Mouse (Mus musculus): Measurements from ENCODE around the gene Trim72. TPM values are rescaled to one million over a fixed set of nuclear protein-coding genes. Genes with fewer than 3 reads are reported as not detected.
"Not testable (repeated sequence)": the region's sequence is repeated elsewhere in the genome, so short reads cannot be mapped to it uniquely, and the experiment has no call there.

Gene Trim72
- polyA plus RNA-seq, 1 experiment from 2014 or later: 0.40 TPM

- ATAC-seq (ENCODE audit: low FRiP score): no peak
- Histone ChIP-seq H3K36me3 (no peaks in the 10 kb centered on the region), H3K9me3 (replicated peaks) (no peaks in the 10 kb centered on the region), H3K27ac (replicated peaks) (no peak overlapping the region), H3K9ac (replicated peaks) (no peak overlapping the region), H3K4me3 (replicated peaks) (no peak overlapping the region), H3K4me1 (no peaks in the 10 kb centered on the region), H3K27me3 (replicated peaks) (no peaks in the 10 kb centered on the region; the same call in 1 of the 2 replicates), H3K4me2 (no peak overlapping the region)
- WGBS: 92% methylated on average over 13 of the region's 13 CpGs
These were observed 9.4 kb downstream of the Trim72 start for GRCm38 (mm10) chr7:128013116-128013515.

GRCm38 (mm10) chr7:128016134-128016533 is 12.4 kb downstream of the Trim72 start:
- H3K27ac ChIP-seq (replicated peaks); H3K36me3 ChIP-seq; H3K9ac ChIP-seq (replicated peaks); H3K4me1 ChIP-seq; H3K9me3 ChIP-seq (replicated peaks); ATAC-seq (ENCODE audit: low FRiP score); H3K4me3 ChIP-seq (replicated peaks); H3K4me2 ChIP-seq; H3K27me3 ChIP-seq (replicated peaks): not testable (repeated sequence)
- 87% methylated on average over 5 of the region's 5 CpGs for WGBS

- H3K4me1 ChIP-seq: no peaks in the 10 kb centered on the region
- H3K4me2 ChIP-seq: no peak overlapping the region
- H3K9ac ChIP-seq (replicated peaks): no peak overlapping the region
- no peak overlapping the region for H3K4me3 ChIP-seq (replicated peaks)
- no peaks in the 10 kb centered on the region for H3K36me3 ChIP-seq
- no peak overlapping the region for H3K27ac ChIP-seq (replicated peaks)
- H3K9me3 ChIP-seq (replicated peaks): no peaks in the 10 kb centered on the region
- WGBS: 90% methylated on average over 6 of the region's 6 CpGs
- H3K27me3 ChIP-seq (replicated peaks): no peaks in the 10 kb centered on the region
- no peak for ATAC-seq (ENCODE audit: low FRiP score)
These were observed 12.9 kb downstream of the Trim72 start for GRCm38 (mm10) chr7:128016650-128017049.

GRCm38 (mm10) chr7:128018275-128018674 is 14.5 kb downstream of the Trim72 start:
- WGBS: 97% methylated on average over 3 of the region's 3 CpGs
- H3K4me1 ChIP-seq: no peaks in the 10 kb centered on the region

GRCm38 (mm10) chr7:128019187-128019586 is 15.4 kb downstream of the Trim72 start:
- 87% methylated on average over 2 of the region's 2 CpGs for WGBS
- Histone ChIP-seq H3K27ac (replicated peaks) (no peak overlapping the region), H3K9ac (replicated peaks) (no peak overlapping the region), H3K36me3 (no peaks in the 10 kb centered on the region), H3K4me1 (no peaks in the 10 kb centered on the region), H3K9me3 (replicated peaks) (no peaks in the 10 kb centered on the region), H3K27me3 (replicated peaks) (no peaks in the 10 kb centered on the region), H3K4me3 (replicated peaks) (no peak overlapping the region), H3K4me2 (no peak overlapping the region)
- ATAC-seq (ENCODE audit: low FRiP score): no peak

More at GRCm38 (mm10) chr7:128018275-128018674, 14.5 kb downstream of the Trim72 start:
- Histone ChIP-seq H3K4me2 (no peak overlapping the region), H3K36me3 (no peaks in the 10 kb centered on the region), H3K27ac (replicated peaks) (no peak overlapping the region), H3K9ac (replicated peaks) (no peak overlapping the region), H3K9me3 (replicated peaks) (no peaks in the 10 kb centered on the region), H3K27me3 (replicated peaks) (no peaks in the 10 kb centered on the region), H3K4me3 (replicated peaks) (no peak overlapping the region)
- no peak for ATAC-seq (ENCODE audit: low FRiP score)

GRCm38 (mm10) chr7:128022974-128023373 is 19.2 kb downstream of the Trim72 start:
- no peak overlapping the region for H3K4me3 ChIP-seq (replicated peaks)
- ATAC-seq (ENCODE audit: low FRiP score): no peak

GRCm38 (mm10) chr7:128023565-128023964 is 19.8 kb downstream of the Trim72 start:
- H3K27ac ChIP-seq (replicated peaks): no peak overlapping the region
- no peak overlapping the region for H3K9ac ChIP-seq (replicated peaks)
- ATAC-seq (ENCODE audit: low FRiP score): no peak
- H3K4me1 ChIP-seq: no peaks in the 10 kb centered on the region
- H3K36me3 ChIP-seq: no peaks in the 10 kb centered on the region
- no peak overlapping the region for H3K4me3 ChIP-seq (replicated peaks)
- no peaks in the 10 kb centered on the region for H3K9me3 ChIP-seq (replicated peaks)
- WGBS: 95% methylated on average over 4 of the region's 4 CpGs
- no peaks in the 10 kb centered on the region for H3K27me3 ChIP-seq (replicated peaks)
- H3K4me2 ChIP-seq: no peak overlapping the region

More at GRCm38 (mm10) chr7:128022974-128023373, 19.2 kb downstream of the Trim72 start:
- no peaks in the 10 kb centered on the region for H3K9me3 ChIP-seq (replicated peaks)
- H3K9ac ChIP-seq (replicated peaks): no peak overlapping the region
- H3K27me3 ChIP-seq (replicated peaks): no peaks in the 10 kb centered on the region
- H3K36me3 ChIP-seq: no peaks in the 10 kb centered on the region
- H3K27ac ChIP-seq (replicated peaks): no peak overlapping the region
- H3K4me1 ChIP-seq: no peaks in the 10 kb centered on the region
- 63% methylated on average over 8 of the region's 8 CpGs for WGBS
- H3K4me2 ChIP-seq: no peak overlapping the region

GRCm38 (mm10) chr7:128024364-128024763 is 20.6 kb downstream of the Trim72 start:
- Histone ChIP-seq H3K36me3 (no peaks in the 10 kb centered on the region), H3K4me2 (no peak overlapping the region), H3K27me3 (replicated peaks) (no peaks in the 10 kb centered on the region), H3K9ac (replicated peaks) (no peak overlapping the region), H3K9me3 (replicated peaks) (no peaks in the 10 kb centered on the region), H3K4me1 (no peaks in the 10 kb centered on the region), H3K27ac (replicated peaks) (no peak overlapping the region), H3K4me3 (replicated peaks) (no peak overlapping the region)
- no peak for ATAC-seq (ENCODE audit: low FRiP score)
- 94% methylated on average over 9 of the region's 9 CpGs for WGBS

- WGBS: 86% methylated on average over 4 of the region's 4 CpGs
- no peaks in the 10 kb centered on the region for H3K4me1 ChIP-seq
- no peak for ATAC-seq (ENCODE audit: low FRiP score)
These were observed 21.2 kb downstream of the Trim72 start for GRCm38 (mm10) chr7:128024932-128025331.

GRCm38 (mm10) chr7:128025381-128025780 is 21.6 kb downstream of the Trim72 start:
- 89% methylated on average over 4 of the region's 4 CpGs for WGBS

More at GRCm38 (mm10) chr7:128024932-128025331, 21.2 kb downstream of the Trim72 start:
- no peak overlapping the region for H3K4me2 ChIP-seq
- H3K4me3 ChIP-seq (replicated peaks): no peak overlapping the region
- no peaks in the 10 kb centered on the region for H3K27me3 ChIP-seq (replicated peaks)
- H3K36me3 ChIP-seq: no peaks in the 10 kb centered on the region
- no peaks in the 10 kb centered on the region for H3K9me3 ChIP-seq (replicated peaks)
- H3K27ac ChIP-seq (replicated peaks): no peak overlapping the region
- H3K9ac ChIP-seq (replicated peaks): no peak overlapping the region

GRCm38 (mm10) chr7:128031403-128031976 is 27.7 kb downstream of the Trim72 start:
- 43% methylated on average over 9 of the region's 9 CpGs for WGBS
- no peak overlapping the region for H3K4me2 ChIP-seq
- no peak overlapping the region for H3K4me3 ChIP-seq (replicated peaks)
- no peaks in the 10 kb centered on the region for H3K9me3 ChIP-seq (replicated peaks)
- H3K4me1 ChIP-seq: no peaks in the 10 kb centered on the region
- H3K9ac ChIP-seq (replicated peaks): no peak overlapping the region
- H3K27me3 ChIP-seq (replicated peaks): no peaks in the 10 kb centered on the region
- H3K27ac ChIP-seq (replicated peaks): no peak overlapping the region
- no peaks in the 10 kb centered on the region for H3K36me3 ChIP-seq
- no peak for ATAC-seq (ENCODE audit: low FRiP score)

More at GRCm38 (mm10) chr7:128025381-128025780, 21.6 kb downstream of the Trim72 start:
- Histone ChIP-seq H3K9ac (replicated peaks) (no peak overlapping the region), H3K27me3 (replicated peaks) (no peaks in the 10 kb centered on the region), H3K36me3 (no peaks in the 10 kb centered on the region), H3K4me1 (no peaks in the 10 kb centered on the region), H3K4me2 (no peak overlapping the region), H3K27ac (replicated peaks) (no peak overlapping the region), H3K9me3 (replicated peaks) (no peaks in the 10 kb centered on the region), H3K4me3 (replicated peaks) (no peak overlapping the region)
- ATAC-seq (ENCODE audit: low FRiP score): no peak

- Histone ChIP-seq H3K4me1 (no peaks in the 10 kb centered on the region), H3K4me3 (replicated peaks) (no peak overlapping the region), H3K9me3 (replicated peaks) (no peaks in the 10 kb centered on the region), H3K9ac (replicated peaks) (no peak overlapping the region), H3K27me3 (replicated peaks) (no peaks in the 10 kb centered on the region), H3K4me2 (no peak overlapping the region), H3K36me3 (no peaks in the 10 kb centered on the region), H3K27ac (replicated peaks) (no peak overlapping the region)
- WGBS: 90% methylated on average over 5 of the region's 5 CpGs
- no peak for ATAC-seq (ENCODE audit: low FRiP score)
These were observed 28.7 kb downstream of the Trim72 start for GRCm38 (mm10) chr7:128032290-128032988.
